8 mouse cellular contexts compared by ENCODE assay signal in the genomic region with DNA sequence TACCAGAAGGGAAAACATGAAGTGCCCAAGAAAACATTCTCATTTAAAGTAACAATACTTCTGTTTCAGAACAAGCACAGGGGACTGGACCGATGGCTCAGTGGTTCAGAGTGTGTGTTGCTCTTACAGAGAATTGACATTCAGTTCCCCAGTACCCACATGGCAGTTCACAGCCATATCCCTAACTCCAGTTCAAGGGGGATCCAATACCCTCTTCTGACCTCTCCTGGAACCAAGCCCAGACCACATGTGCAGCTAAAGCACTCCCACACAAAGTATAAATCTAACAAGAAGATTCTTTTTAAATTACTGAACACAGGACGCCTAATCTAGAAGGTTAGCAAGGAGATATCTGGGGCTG. TPM values are rescaled to one million over a fixed set of nuclear protein-coding genes. Genes with fewer than 3 reads are reported as not detected.
DNase-seq lines count a peak whose midpoint lies in the region; ATAC-seq lines count a peak whose summit lies in the region.

No protein-coding gene starts in this region.

- no peak for DNase-seq in hindbrain, embryonic 10.5 days (ENCODE audit: low spot score)
- DNase-seq in hindbrain, embryonic 14.5 days (ENCODE audit: low spot score), result no peak
- no peak for DNase-seq in layer of hippocampus, postnatal 10 days (ENCODE audit: low spot score in 2 of 2)
- no peak for DNase-seq in right cerebral cortex, postnatal 36 days (ENCODE audit: low spot score in 2 of 2)

- no peak overlapping the region for H3K9ac ChIP-seq in hindbrain, embryonic 14.5 days
- no peak overlapping the region for H3K9ac ChIP-seq in limb, embryonic 13.5 days
- H3K9ac ChIP-seq in neural tube, embryonic 15.5 days (replicated peaks), result no peak overlapping the region

- ATAC-seq in hindbrain, embryonic 14.5 days (ENCODE audit: low FRiP score), result no peak
- no peak for ATAC-seq in megakaryocyte, adult 5-6 weeks (ENCODE audit: poor library complexity, severe bottlenecking)
- ATAC-seq in limb, embryonic 13.5 days (ENCODE audit: low FRiP score, low read depth), result 0 out of 2 replicates have a peak, but pooled peaks have one; percentile 40
- no peak for ATAC-seq in neural tube, embryonic 15.5 days (ENCODE audit: low FRiP score)

- no peak overlapping the region for H3K4me2 ChIP-seq in hindbrain, embryonic 14.5 days (replicated peaks)
- no peak overlapping the region for H3K4me2 ChIP-seq in limb, embryonic 13.5 days (replicated peaks)
- H3K4me2 ChIP-seq in neural tube, embryonic 15.5 days, result no peak overlapping the region

- H3K4me1 ChIP-seq in hindbrain, embryonic 10.5 days (replicated peaks), result peaks cover 31% of the 10 kb centered on the region
- H3K4me1 ChIP-seq in hindbrain, embryonic 14.5 days (replicated peaks; ENCODE audit: control insufficient read depth, insufficient read depth, low read length), result peaks cover 34% of the 10 kb centered on the region
- H3K4me1 ChIP-seq in megakaryocyte, embryonic 14.5 days, result peaks cover 38% of the 10 kb centered on the region
- H3K4me1 ChIP-seq in limb, embryonic 13.5 days, result peaks cover 26% of the 10 kb centered on the region
- H3K4me1 ChIP-seq in neural tube, embryonic 15.5 days, result peaks cover 35% of the 10 kb centered on the region

- H3K9me3 ChIP-seq in hindbrain, embryonic 10.5 days, result no peaks in the 10 kb centered on the region
- no peaks in the 10 kb centered on the region for H3K9me3 ChIP-seq in hindbrain, embryonic 14.5 days (ENCODE audit: control insufficient read depth, low read length)
- H3K9me3 ChIP-seq in megakaryocyte, embryonic 14.5 days, result peaks cover 4% of the 10 kb centered on the region; the same call in 1 of the 2 replicates
- no peaks in the 10 kb centered on the region for H3K9me3 ChIP-seq in limb, embryonic 13.5 days
- H3K9me3 ChIP-seq in neural tube, embryonic 15.5 days (replicated peaks), result no peaks in the 10 kb centered on the region

- 80% methylated on average over 2 of the region's 2 CpGs for WGBS in hindbrain, embryonic 10.5 days
- WGBS in hindbrain, embryonic 14.5 days, result 57% methylated on average over 2 of the region's 2 CpGs
- WGBS in limb, embryonic 13.5 days, result 56% methylated on average over 2 of the region's 2 CpGs
- 67% methylated on average over 2 of the region's 2 CpGs for WGBS in neural tube, embryonic 15.5 days

- peak overlapping the region; percentile 59; the same call in 1 of the 2 replicates for H3K27ac ChIP-seq in hindbrain, embryonic 10.5 days
- no peak overlapping the region for H3K27ac ChIP-seq in hindbrain, embryonic 14.5 days
- no peak overlapping the region; the same call in 1 of the 2 replicates for H3K27ac ChIP-seq in limb, embryonic 13.5 days
- H3K27ac ChIP-seq in neural tube, embryonic 15.5 days (replicated peaks), result peak overlapping the region; percentile 24

- no peaks in the 10 kb centered on the region for H3K36me3 ChIP-seq in hindbrain, embryonic 10.5 days
- no peaks in the 10 kb centered on the region for H3K36me3 ChIP-seq in hindbrain, embryonic 14.5 days (replicated peaks; ENCODE audit: control insufficient read depth, insufficient read depth)
- H3K36me3 ChIP-seq in megakaryocyte, embryonic 14.5 days (replicated peaks; ENCODE audit: low read length), result no peaks in the 10 kb centered on the region
- H3K36me3 ChIP-seq in limb, embryonic 13.5 days, result no peaks in the 10 kb centered on the region
- no peaks in the 10 kb centered on the region for H3K36me3 ChIP-seq in neural tube, embryonic 15.5 days

- H3K27me3 ChIP-seq in hindbrain, embryonic 10.5 days (ENCODE audit: insufficient read depth, poor library complexity, severe bottlenecking), result no peaks in the 10 kb centered on the region
- no peaks in the 10 kb centered on the region for H3K27me3 ChIP-seq in hindbrain, embryonic 14.5 days (ENCODE audit: control insufficient read depth, insufficient read depth, low read length)
- H3K27me3 ChIP-seq in megakaryocyte, embryonic 14.5 days (replicated peaks), result peaks cover 8% of the 10 kb centered on the region
- no peaks in the 10 kb centered on the region for H3K27me3 ChIP-seq in limb, embryonic 13.5 days
- H3K27me3 ChIP-seq in neural tube, embryonic 15.5 days (replicated peaks), result no peaks in the 10 kb centered on the region

- no peak overlapping the region for H3K4me3 ChIP-seq in hindbrain, embryonic 10.5 days
- no peak overlapping the region for H3K4me3 ChIP-seq in hindbrain, embryonic 14.5 days (replicated peaks; ENCODE audit: low read length)
- peak overlapping the region; percentile 72 for H3K4me3 ChIP-seq in megakaryocyte, embryonic 14.5 days (replicated peaks)
- H3K4me3 ChIP-seq in limb, embryonic 13.5 days, result no peak overlapping the region
- H3K4me3 ChIP-seq in neural tube, embryonic 15.5 days (replicated peaks), result no peak overlapping the region

RNA-seq across cellular contexts. Expression of gene Srgap1, which starts 38.8 kb away (rescaled TPM):
- polyA plus RNA-seq in hindbrain, embryonic 10.5 days (2016; fragmentation: Nextera tagmentation; extraction: Ambion mirVana), result 10.7 and 17.8 TPM in 2 replicates
- 28.2 and 34.6 TPM in 2 replicates for polyA plus RNA-seq in hindbrain, embryonic 14.5 days (2014; fragmentation: Nextera tagmentation; extraction: Ambion mirVana)
- not detected in 2 replicates for polyA plus RNA-seq in megakaryocyte, embryonic 14.5 days (2012; ENCODE audit: insufficient read depth, low replicate concordance)
- total RNA-seq in megakaryocyte, adult 5-6 weeks (2015), result 0.07 and 0.18 TPM in 2 replicates
- total RNA-seq in megakaryocyte, adult 5-6 weeks (2017), result 0.07 and 1.1 TPM in 2 replicates
- polyA plus RNA-seq in limb, embryonic 13.5 days (2015; fragmentation: Nextera tagmentation; extraction: Ambion mirVana), result 15.7 and 15.9 TPM in 2 replicates
- polyA plus RNA-seq in neural tube, embryonic 15.5 days (2015; fragmentation: Nextera tagmentation; extraction: Ambion mirVana), result 26.1 and 30.7 TPM in 2 replicates
- 10 to 100 TPM; 33.5 to 36.2 TPM for total RNA-seq in layer of hippocampus, postnatal 10 days (2021)

Comparison
In these comparisons a context has a peak if more than half of its experiments do, and no peak if none do; other contexts are left out.
1. H3K27ac ChIP-seq: peak in hindbrain, embryonic 10.5 days (single experiment) and neural tube, embryonic 15.5 days (single experiment); none in hindbrain, embryonic 14.5 days (single experiment) and limb, embryonic 13.5 days (single experiment).
2. RNA of gene Srgap1, which starts 38.8 kb away (polyA plus RNA-seq): 28.2 to 34.6 TPM in hindbrain, embryonic 14.5 days, 26.1 to 30.7 TPM in neural tube, embryonic 15.5 days, 10.7 to 17.8 TPM in hindbrain, embryonic 10.5 days and 15.7 to 15.9 TPM in limb, embryonic 13.5 days; not detected in megakaryocyte, embryonic 14.5 days; every median in the first group is over 10 times any median in the second.